Mouse (Mus musculus) midbrain, embryonic 10.5 days (tissue): Measurements from ENCODE around the gene Socs3. TPM values are rescaled to one million over a fixed set of nuclear protein-coding genes. Genes with fewer than 3 reads are reported as not detected.

Experiments used
- DNase-seq: peaks from one replicate; pipeline ENCODE4 v3.0.0-alpha.2; 2017; ENCODE audit warnings: low spot score
- H3K27ac ChIP-seq: fragments of 300-500 bp; sonication (generic); replicated peaks from 2 replicates; pipeline ENCODE4 v1.5.1; 2016; ENCODE audit warnings: mild to moderate bottlenecking
- H3K27me3 ChIP-seq: fragments of 300-500 bp; sonication (generic); 2 replicates; pipeline ENCODE4 v1.6.1; 2016; ENCODE audit warnings: low read depth, mild to moderate bottlenecking; ENCODE audit not compliant: poor library complexity, severe bottlenecking
- H3K36me3 ChIP-seq: fragments of 300-500 bp; sonication (generic); 2 replicates; pipeline ENCODE4 v1.6.1; 2016; ENCODE audit warnings: mild to moderate bottlenecking, moderate library complexity
- H3K4me1 ChIP-seq: fragments of 300-500 bp; sonication (generic); 2 replicates; pipeline ENCODE4 v1.6.1; 2016
- H3K4me3 ChIP-seq: fragments of 300-500 bp; sonication (generic); 2 replicates; pipeline ENCODE4 v1.5.1; 2016; ENCODE audit warnings: mild to moderate bottlenecking, moderate library complexity
- H3K9me3 ChIP-seq: fragments of 300-500 bp; sonication (generic); replicated peaks from 2 replicates; pipeline ENCODE4 v1.6.1; 2016; ENCODE audit warnings: mild to moderate bottlenecking
- WGBS: fragments of 180-500 bp; shearing (Covaris S2); methylation state at CpG from one replicate; pipeline ENCODE4 v1.1.7; 2016; 5-methylcytosine and 5-hydroxymethylcytosine counted together
- polyA plus RNA-seq: library from polyadenylated mRNA; unstranded; fragments of >200 nt; fragmentation: Nextera tagmentation; extraction: Ambion mirVana; gene quantifications from 2 replicates; pipeline ENCODE4 v1.2.1, GENCODE M21; 2016

Socs3 gene
- polyA plus RNA-seq, 1 experiment from 2014 or later: 14.1 TPM

GRCm38 (mm10) chr11:117975211-117975967, 5.5 kb upstream of the Socs3 start:
- Histone ChIP-seq H3K27me3 (peaks cover 69% of the 10 kb centered on the region), H3K36me3 (no peaks in the 10 kb centered on the region), H3K4me1 (peaks cover 78% of the 10 kb centered on the region), H3K4me3 (peak overlapping the region; percentile 47), H3K9me3 (no peaks in the 10 kb centered on the region), H3K27ac (peak overlapping the region; percentile 96)
- WGBS: under 1% methylated on average over 18 of the region's 18 CpGs
- DNase-seq: peak; percentile 83

GRCm38 (mm10) chr11:117974327-117975125, 4.7 kb upstream of the Socs3 start:
- 9% methylated on average over 14 of the region's 14 CpGs for WGBS
- H3K27ac ChIP-seq: peak overlapping the region; percentile 96

GRCm38 (mm10) chr11:117973569-117973968, 3.7 kb upstream of the Socs3 start:
- no peaks in the 10 kb centered on the region for H3K36me3 ChIP-seq
- no peak overlapping the region for H3K4me3 ChIP-seq
- H3K27me3 ChIP-seq: peaks cover 67% of the 10 kb centered on the region
- peak overlapping the region; percentile 96 for H3K27ac ChIP-seq
- no peaks in the 10 kb centered on the region for H3K9me3 ChIP-seq
- WGBS: 47% methylated on average over 5 of the region's 5 CpGs
- no peak for DNase-seq
- H3K4me1 ChIP-seq: peaks cover 93% of the 10 kb centered on the region

More at GRCm38 (mm10) chr11:117974327-117975125, 4.7 kb upstream of the Socs3 start:
- Histone ChIP-seq H3K9me3 (no peaks in the 10 kb centered on the region), H3K4me1 (peaks cover 87% of the 10 kb centered on the region), H3K27me3 (peaks cover 74% of the 10 kb centered on the region), H3K36me3 (no peaks in the 10 kb centered on the region), H3K4me3 (peak overlapping the region; percentile 47)
- DNase-seq: no peak

GRCm38 (mm10) chr11:117972656-117973558, 3.1 kb upstream of the Socs3 start:
- WGBS: 43% methylated on average over 11 of the region's 11 CpGs
- H3K27ac ChIP-seq: peak overlapping the region; percentile 96
- H3K4me1 ChIP-seq: peaks cover 93% of the 10 kb centered on the region
- peaks cover 66% of the 10 kb centered on the region for H3K27me3 ChIP-seq
- H3K9me3 ChIP-seq: no peaks in the 10 kb centered on the region
- H3K4me3 ChIP-seq: no peak overlapping the region
- no peak for DNase-seq
- no peaks in the 10 kb centered on the region for H3K36me3 ChIP-seq

GRCm38 (mm10) chr11:117971646-117972242, 1.9 kb upstream of the Socs3 start:
- peaks cover 96% of the 10 kb centered on the region for H3K4me1 ChIP-seq
- 48% methylated on average over 2 of the region's 2 CpGs for WGBS
- H3K27me3 ChIP-seq: peaks cover 72% of the 10 kb centered on the region
- H3K9me3 ChIP-seq: no peaks in the 10 kb centered on the region
- peaks cover 11% of the 10 kb centered on the region for H3K36me3 ChIP-seq
- H3K27ac ChIP-seq: peak overlapping the region; percentile 66
- DNase-seq: no peak
- H3K4me3 ChIP-seq: no peak overlapping the region

- peaks cover 96% of the 10 kb centered on the region for H3K4me1 ChIP-seq
- no peak overlapping the region for H3K4me3 ChIP-seq
- no peaks in the 10 kb centered on the region for H3K9me3 ChIP-seq
- peaks cover 17% of the 10 kb centered on the region for H3K36me3 ChIP-seq
- peaks cover 73% of the 10 kb centered on the region for H3K27me3 ChIP-seq
- 0 out of 2 replicates have a peak overlapping the region, but pooled peaks have one; percentile 10 for H3K27ac ChIP-seq
- no peak for DNase-seq
- 76% methylated on average over 6 of the region's 6 CpGs for WGBS
Observed at GRCm38 (mm10) chr11:117971100-117971499, 1.3 kb upstream of the Socs3 start.

GRCm38 (mm10) chr11:117969100-117969944, 525 bp downstream of the Socs3 start:
- H3K27me3 ChIP-seq: peaks cover 83% of the 10 kb centered on the region
- peak; percentile 97 for DNase-seq
- peaks cover 96% of the 10 kb centered on the region for H3K4me1 ChIP-seq
- WGBS: under 1% methylated on average over 64 of the region's 65 CpGs
- peak overlapping the region; percentile 91 for H3K27ac ChIP-seq
- peak overlapping the region; percentile 88 for H3K4me3 ChIP-seq
- no peaks in the 10 kb centered on the region for H3K9me3 ChIP-seq
- peaks cover 20% of the 10 kb centered on the region for H3K36me3 ChIP-seq

GRCm38 (mm10) chr11:117968716-117969099, 1.1 kb downstream of the Socs3 start:
- DNase-seq: no peak
- H3K9me3 ChIP-seq: no peaks in the 10 kb centered on the region
- peaks cover 96% of the 10 kb centered on the region for H3K4me1 ChIP-seq
- H3K27me3 ChIP-seq: peaks cover 81% of the 10 kb centered on the region
- peak overlapping the region; percentile 91 for H3K27ac ChIP-seq
- peaks cover 20% of the 10 kb centered on the region for H3K36me3 ChIP-seq
- peak overlapping the region; percentile 88 for H3K4me3 ChIP-seq
- under 1% methylated on average over 34 of the region's 34 CpGs for WGBS

GRCm38 (mm10) chr11:117968016-117968671, 1.7 kb downstream of the Socs3 start:
- DNase-seq: peak; percentile 65
- under 1% methylated on average over 64 of the region's 64 CpGs for WGBS
- Histone ChIP-seq H3K4me1 (peaks cover 96% of the 10 kb centered on the region), H3K36me3 (peaks cover 20% of the 10 kb centered on the region), H3K27me3 (peaks cover 76% of the 10 kb centered on the region), H3K9me3 (no peaks in the 10 kb centered on the region), H3K4me3 (peak overlapping the region; percentile 88), H3K27ac (peak overlapping the region; percentile 91)

GRCm38 (mm10) chr11:117967249-117968015, 2.4 kb downstream of the Socs3 start:
- peak; percentile 36 for DNase-seq
- Histone ChIP-seq H3K27ac (peak overlapping the region; percentile 91), H3K9me3 (no peaks in the 10 kb centered on the region), H3K4me3 (peak overlapping the region; percentile 88), H3K27me3 (peaks cover 69% of the 10 kb centered on the region), H3K4me1 (peaks cover 96% of the 10 kb centered on the region), H3K36me3 (peaks cover 20% of the 10 kb centered on the region)
- 3% methylated on average over 34 of the region's 34 CpGs for WGBS
